Mouse (Mus musculus): ENCODE measurements at regions not wholly inside any gene's neighbourhood (a gene's known extent, or its start where the extent isn't known, plus 50 kb on each side); places are given as distances from the start of the nearest gene placed in this dataset.
A peak's percentile ranks its signal among the peaks of the same experiment; 100 is the strongest.

DNA sequence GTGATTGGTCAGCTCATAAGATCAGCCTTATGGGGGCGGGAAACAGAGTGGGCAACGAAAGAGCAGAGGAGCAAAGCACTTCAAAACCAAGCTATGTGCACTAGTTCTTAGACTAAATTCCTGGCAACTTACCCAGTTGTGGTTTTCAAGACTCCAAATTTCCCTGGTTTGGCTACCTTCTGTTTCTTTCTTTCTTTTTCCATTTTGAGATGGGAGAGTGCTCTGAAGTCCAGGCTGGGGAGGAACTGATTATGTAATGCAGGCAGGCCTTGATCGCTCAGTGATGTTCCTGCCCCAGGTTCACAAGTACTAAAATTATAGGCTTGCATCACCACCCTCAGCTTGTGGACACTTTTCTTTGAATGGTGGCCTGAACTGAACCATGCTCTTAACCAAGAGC is 396.3 kb upstream of the Cited2 start:
- H3K27ac ChIP-seq (ENCODE audit: low read depth, low read length), result no peak overlapping the region
- H3K4me3 ChIP-seq (ENCODE audit: low read length), result no peak overlapping the region
- no peak overlapping the region for H3K9ac ChIP-seq (ENCODE audit: low read depth, low read length)
- no peak for ATAC-seq (ENCODE audit: low FRiP score, low TSS enrichment)
- H3K4me1 ChIP-seq (ENCODE audit: control insufficient read depth, insufficient read depth, low read length), result peaks cover 12% of the 10 kb centered on the region; the same call in 1 of the 2 replicates
- WGBS, result 91% methylated on average over 3 of the region's 3 CpGs
- no peaks in the 10 kb centered on the region for H3K36me3 ChIP-seq (ENCODE audit: control insufficient read depth, insufficient read depth, low read length)
- no peaks in the 10 kb centered on the region for H3K9me3 ChIP-seq (ENCODE audit: control insufficient read depth, low read length)
- no peak overlapping the region for H3K4me2 ChIP-seq (replicated peaks; ENCODE audit: low read depth, low read length)
- no peaks in the 10 kb centered on the region for H3K27me3 ChIP-seq (ENCODE audit: control insufficient read depth, insufficient read depth, low read length)

DNA sequence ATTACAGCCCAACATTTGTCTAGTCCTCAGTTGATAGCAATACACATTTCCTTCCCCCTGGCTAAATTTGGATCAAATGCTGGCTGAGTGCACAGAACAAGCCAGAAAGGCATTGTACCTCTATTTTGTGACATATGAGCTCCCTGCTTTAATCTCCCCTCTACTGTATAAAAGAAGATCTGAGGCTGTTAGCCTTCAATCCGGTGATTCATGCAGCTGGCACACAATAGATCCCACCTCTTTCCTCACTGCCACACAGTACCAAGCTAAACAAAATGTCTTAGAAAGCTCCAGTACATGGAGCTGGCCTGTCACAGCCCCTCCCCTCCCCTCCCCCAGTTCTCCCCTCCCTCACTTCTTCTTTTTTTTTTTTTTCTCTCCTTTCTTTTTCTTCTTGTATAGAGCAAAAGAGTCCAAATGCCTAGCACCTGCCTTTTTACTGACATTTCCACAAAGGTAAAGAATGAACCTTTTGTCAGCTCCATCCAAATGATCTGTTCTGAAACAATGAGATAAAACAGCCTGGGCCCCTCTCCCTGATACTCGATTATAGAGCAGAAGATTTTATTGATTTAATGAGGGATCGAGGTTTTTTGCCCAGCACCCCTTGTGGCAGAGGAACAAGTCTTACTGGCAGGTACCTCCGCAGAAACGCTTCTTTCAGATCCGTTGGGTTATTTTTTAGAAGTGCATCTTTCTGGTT is 392.0 kb upstream of the Cited2 start:
- peak overlapping the region; percentile 45 for H3K4me2 ChIP-seq (replicated peaks; ENCODE audit: low read depth, low read length)
- 6% methylated on average over 6 of the region's 6 CpGs for WGBS
- no peak overlapping the region for H3K27ac ChIP-seq (ENCODE audit: low read depth, low read length)
- H3K27me3 ChIP-seq (ENCODE audit: control insufficient read depth, insufficient read depth, low read length), result no peaks in the 10 kb centered on the region
- H3K36me3 ChIP-seq (ENCODE audit: control insufficient read depth, insufficient read depth, low read length), result no peaks in the 10 kb centered on the region
- peaks cover 24% of the 10 kb centered on the region for H3K4me1 ChIP-seq (ENCODE audit: control insufficient read depth, insufficient read depth, low read length)
- no peak for ATAC-seq (ENCODE audit: low FRiP score, low TSS enrichment)
- no peaks in the 10 kb centered on the region for H3K9me3 ChIP-seq (ENCODE audit: control insufficient read depth, low read length)
- peak overlapping the region; percentile 48; the same call in 1 of the 2 replicates for H3K9ac ChIP-seq (ENCODE audit: low read depth, low read length)
- peak overlapping the region; percentile 33 for H3K4me3 ChIP-seq (ENCODE audit: low read length)

DNA sequence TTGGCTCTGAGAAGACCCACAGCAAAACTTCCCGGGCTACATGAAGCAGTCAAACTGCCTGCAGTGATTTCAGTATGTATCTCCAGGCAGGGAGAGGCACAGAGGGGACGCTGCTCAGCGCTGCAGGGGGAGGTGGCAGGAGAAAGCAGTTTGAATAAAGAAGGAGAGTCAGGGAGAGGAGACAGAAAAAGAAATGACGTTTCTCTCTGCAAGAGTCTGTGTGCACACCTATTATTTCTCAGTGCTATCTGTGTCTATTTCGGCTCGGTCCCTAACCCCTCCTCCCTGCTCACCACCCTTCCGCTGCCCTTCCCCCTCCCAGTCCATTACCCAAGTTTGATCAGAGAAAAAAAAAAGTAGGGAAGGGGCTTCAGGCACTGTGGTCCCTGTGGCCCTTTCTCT is 391.4 kb upstream of the Cited2 start:
- no peaks in the 10 kb centered on the region for H3K27me3 ChIP-seq (ENCODE audit: control insufficient read depth, insufficient read depth, low read length)
- no peaks in the 10 kb centered on the region for H3K9me3 ChIP-seq (ENCODE audit: control insufficient read depth, low read length)
- peak overlapping the region; percentile 45 for H3K4me2 ChIP-seq (replicated peaks; ENCODE audit: low read depth, low read length)
- peak overlapping the region; percentile 33 for H3K4me3 ChIP-seq (ENCODE audit: low read length)
- no peak overlapping the region for H3K27ac ChIP-seq (ENCODE audit: low read depth, low read length)
- 2% methylated on average over 7 of the region's 7 CpGs for WGBS
- peaks cover 24% of the 10 kb centered on the region for H3K4me1 ChIP-seq (ENCODE audit: control insufficient read depth, insufficient read depth, low read length)
- no peak for ATAC-seq (ENCODE audit: low FRiP score, low TSS enrichment)
- H3K9ac ChIP-seq (ENCODE audit: low read depth, low read length), result peak overlapping the region; percentile 48; the same call in 1 of the 2 replicates
- no peaks in the 10 kb centered on the region for H3K36me3 ChIP-seq (ENCODE audit: control insufficient read depth, insufficient read depth, low read length)

DNA sequence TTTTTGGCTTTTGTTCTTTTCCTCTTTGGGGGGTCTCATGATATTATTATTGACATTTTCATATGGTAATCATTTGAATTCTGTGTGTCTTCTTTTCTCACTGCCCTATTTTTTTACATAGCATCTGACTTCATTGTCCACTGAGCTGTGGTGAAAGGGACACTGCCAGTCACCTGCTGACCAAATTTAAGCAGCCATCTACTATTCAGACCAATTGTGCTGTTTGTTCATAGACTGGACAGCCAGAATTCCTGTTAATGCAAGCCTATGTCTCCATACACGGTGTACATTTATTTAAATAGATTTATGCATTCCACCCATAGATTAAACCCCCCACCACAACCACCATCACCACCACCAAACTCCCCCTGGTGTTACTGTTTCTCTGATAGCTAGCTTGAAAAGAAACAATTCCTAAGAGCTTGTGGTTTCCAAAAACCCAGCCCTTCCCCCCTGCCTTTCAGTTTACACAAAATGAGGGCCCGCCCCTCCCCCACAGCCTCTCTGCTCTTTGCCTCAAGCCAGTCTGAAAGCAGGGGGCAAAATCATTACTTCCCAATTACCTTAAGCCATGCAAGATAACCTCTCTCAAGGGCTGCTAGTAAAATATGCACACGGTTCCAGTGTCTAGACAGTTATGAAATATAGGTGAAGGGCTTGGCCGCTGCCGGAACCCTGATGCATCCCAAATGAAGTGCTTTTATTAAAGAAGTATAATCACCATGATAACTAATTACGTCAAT is 390.8 kb upstream of the Cited2 start:
- H3K9me3 ChIP-seq (ENCODE audit: control insufficient read depth, low read length), result no peaks in the 10 kb centered on the region
- peak overlapping the region; percentile 33; the same call in 1 of the 2 replicates for H3K4me3 ChIP-seq (ENCODE audit: low read length)
- H3K27ac ChIP-seq (ENCODE audit: low read depth, low read length), result no peak overlapping the region
- no peaks in the 10 kb centered on the region for H3K27me3 ChIP-seq (ENCODE audit: control insufficient read depth, insufficient read depth, low read length)
- no peaks in the 10 kb centered on the region for H3K36me3 ChIP-seq (ENCODE audit: control insufficient read depth, insufficient read depth, low read length)
- WGBS, result 44% methylated on average over 6 of the region's 6 CpGs
- peaks cover 24% of the 10 kb centered on the region for H3K4me1 ChIP-seq (ENCODE audit: control insufficient read depth, insufficient read depth, low read length)
- peak overlapping the region; percentile 45 for H3K4me2 ChIP-seq (replicated peaks; ENCODE audit: low read depth, low read length)
- H3K9ac ChIP-seq (ENCODE audit: low read depth, low read length), result no peak overlapping the region
- no peak for ATAC-seq (ENCODE audit: low FRiP score, low TSS enrichment)

DNA sequence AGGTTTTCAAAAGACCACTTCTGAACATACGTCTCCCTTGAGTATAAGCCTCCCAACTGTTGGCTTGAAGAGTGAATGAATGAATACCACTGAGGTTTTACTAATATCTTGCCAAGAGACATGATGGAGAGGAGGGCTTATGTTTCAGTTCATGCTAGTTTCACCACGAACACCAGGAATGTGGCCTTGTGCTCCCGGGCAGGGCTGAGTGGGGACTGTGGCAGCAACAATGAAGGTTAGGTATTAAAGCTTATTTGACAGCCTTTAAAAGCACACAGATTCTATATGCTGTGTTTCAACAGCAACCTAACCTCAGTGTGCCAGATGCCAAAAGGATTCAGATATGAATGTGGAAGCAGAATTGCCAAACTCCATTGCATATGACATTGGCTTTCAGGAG is 390.0 kb upstream of the Cited2 start:
- H3K9me3 ChIP-seq (ENCODE audit: control insufficient read depth, low read length), result no peaks in the 10 kb centered on the region
- peaks cover 24% of the 10 kb centered on the region for H3K4me1 ChIP-seq (ENCODE audit: control insufficient read depth, insufficient read depth, low read length)
- no peak overlapping the region for H3K9ac ChIP-seq (ENCODE audit: low read depth, low read length)
- no peak overlapping the region for H3K27ac ChIP-seq (ENCODE audit: low read depth, low read length)
- H3K4me2 ChIP-seq (replicated peaks; ENCODE audit: low read depth, low read length), result no peak overlapping the region
- no peak for ATAC-seq (ENCODE audit: low FRiP score, low TSS enrichment)
- 59% methylated on average over 3 of the region's 3 CpGs for WGBS
- H3K4me3 ChIP-seq (ENCODE audit: low read length), result no peak overlapping the region
- no peaks in the 10 kb centered on the region for H3K27me3 ChIP-seq (ENCODE audit: control insufficient read depth, insufficient read depth, low read length)
- H3K36me3 ChIP-seq (ENCODE audit: control insufficient read depth, insufficient read depth, low read length), result no peaks in the 10 kb centered on the region

DNA sequence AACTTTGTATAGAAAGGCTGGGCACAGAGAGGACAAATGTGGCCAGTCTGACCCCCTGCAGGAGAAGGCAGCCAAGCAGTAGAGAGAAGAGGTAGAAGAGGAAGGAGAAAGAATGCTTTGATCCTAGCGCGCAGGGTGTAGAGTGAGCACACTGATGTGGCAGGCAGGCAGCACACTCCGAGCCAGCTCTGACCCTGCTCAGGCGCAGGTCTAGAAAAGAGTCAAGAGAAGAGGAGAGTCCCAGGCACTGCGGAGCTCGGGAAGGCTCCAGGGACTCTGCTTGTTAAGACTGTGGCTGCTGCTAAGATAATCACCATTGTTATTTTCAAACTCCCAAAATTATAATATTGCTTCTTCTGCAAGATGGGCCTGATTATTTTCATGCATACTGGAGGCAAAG is 389.3 kb upstream of the Cited2 start:
- H3K27ac ChIP-seq (ENCODE audit: low read depth, low read length), result no peak overlapping the region
- no peaks in the 10 kb centered on the region for H3K36me3 ChIP-seq (ENCODE audit: control insufficient read depth, insufficient read depth, low read length)
- H3K9ac ChIP-seq (ENCODE audit: low read depth, low read length), result no peak overlapping the region
- no peak overlapping the region for H3K4me2 ChIP-seq (replicated peaks; ENCODE audit: low read depth, low read length)
- WGBS, result 12% methylated on average over 6 of the region's 6 CpGs
- no peaks in the 10 kb centered on the region for H3K27me3 ChIP-seq (ENCODE audit: control insufficient read depth, insufficient read depth, low read length)
- H3K9me3 ChIP-seq (ENCODE audit: control insufficient read depth, low read length), result no peaks in the 10 kb centered on the region
- ATAC-seq (ENCODE audit: low FRiP score, low TSS enrichment), result peak; percentile 57; the same call in 1 of the 2 replicates
- peaks cover 24% of the 10 kb centered on the region for H3K4me1 ChIP-seq (ENCODE audit: control insufficient read depth, insufficient read depth, low read length)
- no peak overlapping the region for H3K4me3 ChIP-seq (ENCODE audit: low read length)

DNA sequence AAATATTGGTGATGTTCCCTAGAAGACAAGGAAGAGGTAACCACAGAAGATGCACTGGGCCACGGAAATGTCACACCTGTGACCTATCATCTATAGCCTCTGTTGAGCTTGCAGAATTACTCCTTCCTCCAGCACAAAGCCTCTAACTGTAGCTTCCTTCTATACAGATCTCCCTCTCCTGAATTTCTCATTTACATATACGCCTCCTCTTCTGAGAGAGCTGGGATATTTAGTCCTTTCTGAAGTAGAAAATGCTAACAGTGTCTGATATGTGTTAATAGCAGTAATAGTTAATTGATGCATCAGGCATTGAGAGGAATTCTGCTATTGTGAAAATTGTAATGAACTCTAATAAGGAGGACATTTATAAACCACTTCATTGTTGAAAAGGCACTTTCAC is 385.8 kb upstream of the Cited2 start:
- H3K4me2 ChIP-seq (replicated peaks; ENCODE audit: low read depth, low read length), result no peak overlapping the region
- no peaks in the 10 kb centered on the region for H3K9me3 ChIP-seq (ENCODE audit: control insufficient read depth, low read length)
- H3K27ac ChIP-seq (ENCODE audit: low read depth, low read length), result no peak overlapping the region
- H3K4me1 ChIP-seq (ENCODE audit: control insufficient read depth, insufficient read depth, low read length), result peaks cover 8% of the 10 kb centered on the region
- H3K36me3 ChIP-seq (ENCODE audit: control insufficient read depth, insufficient read depth, low read length), result no peaks in the 10 kb centered on the region
- no peak overlapping the region for H3K4me3 ChIP-seq (ENCODE audit: low read length)
- H3K9ac ChIP-seq (ENCODE audit: low read depth, low read length), result no peak overlapping the region
- ATAC-seq (ENCODE audit: low FRiP score, low TSS enrichment), result no peak
- no peaks in the 10 kb centered on the region for H3K27me3 ChIP-seq (ENCODE audit: control insufficient read depth, insufficient read depth, low read length)
- WGBS, result 94% methylated on average over 2 of the region's 2 CpGs

DNA sequence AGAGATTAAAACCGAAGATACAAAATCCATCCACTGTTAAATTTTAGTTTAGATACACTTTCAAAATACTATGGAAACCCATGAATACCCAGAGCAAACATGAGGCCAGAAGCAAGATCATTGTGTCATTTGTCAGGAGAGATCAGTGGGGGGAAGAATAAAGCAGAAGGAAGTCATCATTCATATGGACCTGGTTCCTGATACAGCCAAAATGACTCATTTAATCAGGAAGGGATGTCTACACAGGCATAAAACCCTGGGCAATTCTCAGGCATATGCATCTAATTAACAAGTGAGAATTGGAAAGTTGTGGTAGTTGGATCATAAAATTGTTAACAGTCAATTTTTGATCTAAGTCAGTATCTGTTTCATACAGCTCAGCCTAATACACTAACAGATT is 379.2 kb upstream of the Cited2 start:
- Histone ChIP-seq H3K36me3 (ENCODE audit: control insufficient read depth, insufficient read depth, low read length) (no peaks in the 10 kb centered on the region), H3K9ac (ENCODE audit: low read depth, low read length) (no peak overlapping the region), H3K4me1 (ENCODE audit: control insufficient read depth, insufficient read depth, low read length) (no peaks in the 10 kb centered on the region), H3K4me3 (ENCODE audit: low read length) (no peak overlapping the region), H3K27ac (ENCODE audit: low read depth, low read length) (no peak overlapping the region), H3K27me3 (ENCODE audit: control insufficient read depth, insufficient read depth, low read length) (no peaks in the 10 kb centered on the region), H3K9me3 (ENCODE audit: control insufficient read depth, low read length) (no peaks in the 10 kb centered on the region), H3K4me2 (replicated peaks; ENCODE audit: low read depth, low read length) (no peak overlapping the region)
- 92% methylated on average over 1 of the region's 1 CpGs for WGBS
- ATAC-seq (ENCODE audit: low FRiP score, low TSS enrichment), result no peak
